Mouse (Mus musculus): Measurements from ENCODE around the gene Rnf4. TPM values are rescaled to one million over a fixed set of nuclear protein-coding genes. Genes with fewer than 3 reads are reported as not detected.

Gene Rnf4
- 140 and 213 TPM in 2 replicates for polyA plus RNA-seq (2014; fragmentation: Nextera tagmentation; extraction: Ambion mirVana)

- peaks cover 11% of the 10 kb centered on the region for H3K4me1 ChIP-seq (ENCODE audit: control insufficient read depth, insufficient read depth, low read length)
- WGBS = under 1% methylated on average over 67 of the region's 67 CpGs
- peak within 1 kb of the TSS; percentile 99 for H3K4me3 ChIP-seq (ENCODE audit: low read length)
- H3K4me2 ChIP-seq (replicated peaks; ENCODE audit: low read depth, low read length) = peak within 1 kb of the TSS; percentile 78
- no peaks in the 10 kb centered on the region for H3K9me3 ChIP-seq (ENCODE audit: control insufficient read depth, low read length)
- peak; percentile 97 for ATAC-seq (ENCODE audit: low FRiP score, low TSS enrichment)
- peak within 1 kb of the TSS; percentile 99 for H3K9ac ChIP-seq (ENCODE audit: low read depth, low read length)
- peak within 1 kb of the TSS; percentile 98 for H3K27ac ChIP-seq (ENCODE audit: low read depth, low read length)
- peaks cover 8% of the 10 kb centered on the region; the same call in 1 of the 2 replicates for H3K36me3 ChIP-seq (ENCODE audit: control insufficient read depth, insufficient read depth, low read length)
- H3K27me3 ChIP-seq (ENCODE audit: control insufficient read depth, insufficient read depth, low read length) = no peaks in the 10 kb centered on the region
These were observed at the start of gene Rnf4 for GRCm38 (mm10) chr5:34336097-34336774. Rnf4 (plus strand) TSS chr5:34336289.

- Histone ChIP-seq H3K4me1 (ENCODE audit: control insufficient read depth, insufficient read depth, low read length) (peaks cover 14% of the 10 kb centered on the region; the same call in 1 of the 2 replicates), H3K4me2 (replicated peaks; ENCODE audit: low read depth, low read length) (peak overlapping the region; percentile 98), H3K27me3 (ENCODE audit: control insufficient read depth, insufficient read depth, low read length) (peaks cover 48% of the 10 kb centered on the region), H3K9ac (ENCODE audit: low read depth, low read length) (no peak overlapping the region), H3K27ac (ENCODE audit: low read depth, low read length) (no peak overlapping the region), H3K4me3 (ENCODE audit: low read length) (peak overlapping the region; percentile 62), H3K9me3 (ENCODE audit: control insufficient read depth, low read length) (no peaks in the 10 kb centered on the region), H3K36me3 (ENCODE audit: control insufficient read depth, insufficient read depth, low read length) (no peaks in the 10 kb centered on the region)
- WGBS = 4% methylated on average over 11 of the region's 11 CpGs
- no peak for ATAC-seq (ENCODE audit: low FRiP score, low TSS enrichment)
These were observed 49.6 kb upstream of the Rnf4 start for GRCm38 (mm10) chr5:34286516-34286915.

- Histone ChIP-seq H3K27ac (ENCODE audit: low read depth, low read length) (no peak overlapping the region), H3K27me3 (ENCODE audit: control insufficient read depth, insufficient read depth, low read length) (peaks cover 48% of the 10 kb centered on the region), H3K4me3 (ENCODE audit: low read length) (peak overlapping the region; percentile 62), H3K4me2 (replicated peaks; ENCODE audit: low read depth, low read length) (peak overlapping the region; percentile 98), H3K36me3 (ENCODE audit: control insufficient read depth, insufficient read depth, low read length) (no peaks in the 10 kb centered on the region), H3K9ac (ENCODE audit: low read depth, low read length) (no peak overlapping the region), H3K4me1 (ENCODE audit: control insufficient read depth, insufficient read depth, low read length) (peaks cover 14% of the 10 kb centered on the region; the same call in 1 of the 2 replicates), H3K9me3 (ENCODE audit: control insufficient read depth, low read length) (no peaks in the 10 kb centered on the region)
- WGBS = under 1% methylated on average over 54 of the region's 54 CpGs
- ATAC-seq (ENCODE audit: low FRiP score, low TSS enrichment) = 0 out of 2 replicates have a peak, but pooled peaks have one; percentile 16
These were observed 48.9 kb upstream of the Rnf4 start for GRCm38 (mm10) chr5:34287001-34287837.

GRCm38 (mm10) chr5:34287838-34288145 is 48.3 kb upstream of the Rnf4 start:
- peaks cover 48% of the 10 kb centered on the region for H3K27me3 ChIP-seq (ENCODE audit: control insufficient read depth, insufficient read depth, low read length)
- 2% methylated on average over 18 of the region's 18 CpGs for WGBS

GRCm38 (mm10) chr5:34288154-34288716 is 47.9 kb upstream of the Rnf4 start, which contains the start of the genes Zfyve28 and Cfap99:
Zfyve28 (minus strand) TSS chr5:34288449.
Cfap99 (plus strand) TSS chr5:34288600.
- peak; percentile 93 for ATAC-seq (ENCODE audit: low FRiP score, low TSS enrichment)
- Histone ChIP-seq H3K36me3 (ENCODE audit: control insufficient read depth, insufficient read depth, low read length) (no peaks in the 10 kb centered on the region), H3K4me3 (ENCODE audit: low read length) (peak within 1 kb of the TSS; percentile 62), H3K9ac (ENCODE audit: low read depth, low read length) (peak within 1 kb of the TSS; percentile 31), H3K4me1 (ENCODE audit: control insufficient read depth, insufficient read depth, low read length) (peaks cover 14% of the 10 kb centered on the region; the same call in 1 of the 2 replicates), H3K27me3 (ENCODE audit: control insufficient read depth, insufficient read depth, low read length) (peaks cover 48% of the 10 kb centered on the region), H3K27ac (ENCODE audit: low read depth, low read length) (no peak within 1 kb of the TSS), H3K4me2 (replicated peaks; ENCODE audit: low read depth, low read length) (peak within 1 kb of the TSS; percentile 98), H3K9me3 (ENCODE audit: control insufficient read depth, low read length) (no peaks in the 10 kb centered on the region)
- under 1% methylated on average over 60 of the region's 83 CpGs for WGBS

More at GRCm38 (mm10) chr5:34287838-34288145, 48.3 kb upstream of the Rnf4 start:
- no peak; the same call in 1 of the 2 replicates for ATAC-seq (ENCODE audit: low FRiP score, low TSS enrichment)
- Histone ChIP-seq H3K4me3 (ENCODE audit: low read length) (peak overlapping the region; percentile 62), H3K4me1 (ENCODE audit: control insufficient read depth, insufficient read depth, low read length) (peaks cover 14% of the 10 kb centered on the region; the same call in 1 of the 2 replicates), H3K36me3 (ENCODE audit: control insufficient read depth, insufficient read depth, low read length) (no peaks in the 10 kb centered on the region), H3K9ac (ENCODE audit: low read depth, low read length) (0 out of 2 replicates have a peak overlapping the region, but pooled peaks have one; percentile 31), H3K27ac (ENCODE audit: low read depth, low read length) (no peak overlapping the region), H3K9me3 (ENCODE audit: control insufficient read depth, low read length) (no peaks in the 10 kb centered on the region), H3K4me2 (replicated peaks; ENCODE audit: low read depth, low read length) (peak overlapping the region; percentile 98)

GRCm38 (mm10) chr5:34289286-34289685 is 46.8 kb upstream of the Rnf4 start:
- H3K27me3 ChIP-seq (ENCODE audit: control insufficient read depth, insufficient read depth, low read length) = peaks cover 46% of the 10 kb centered on the region
- H3K9ac ChIP-seq (ENCODE audit: low read depth, low read length) = no peak overlapping the region
- no peak overlapping the region for H3K27ac ChIP-seq (ENCODE audit: low read depth, low read length)
- H3K36me3 ChIP-seq (ENCODE audit: control insufficient read depth, insufficient read depth, low read length) = no peaks in the 10 kb centered on the region
- H3K4me3 ChIP-seq (ENCODE audit: low read length) = no peak overlapping the region
- H3K4me1 ChIP-seq (ENCODE audit: control insufficient read depth, insufficient read depth, low read length) = peaks cover 14% of the 10 kb centered on the region; the same call in 1 of the 2 replicates
- H3K4me2 ChIP-seq (replicated peaks; ENCODE audit: low read depth, low read length) = no peak overlapping the region
- ATAC-seq (ENCODE audit: low FRiP score, low TSS enrichment) = no peak
- no peaks in the 10 kb centered on the region for H3K9me3 ChIP-seq (ENCODE audit: control insufficient read depth, low read length)
- WGBS = 60% methylated on average over 2 of the region's 2 CpGs

- Histone ChIP-seq H3K4me2 (replicated peaks; ENCODE audit: low read depth, low read length) (no peak overlapping the region), H3K4me1 (ENCODE audit: control insufficient read depth, insufficient read depth, low read length) (no peaks in the 10 kb centered on the region), H3K36me3 (ENCODE audit: control insufficient read depth, insufficient read depth, low read length) (no peaks in the 10 kb centered on the region), H3K9ac (ENCODE audit: low read depth, low read length) (no peak overlapping the region), H3K9me3 (ENCODE audit: control insufficient read depth, low read length) (no peaks in the 10 kb centered on the region), H3K27me3 (ENCODE audit: control insufficient read depth, insufficient read depth, low read length) (peaks cover 13% of the 10 kb centered on the region), H3K27ac (ENCODE audit: low read depth, low read length) (no peak overlapping the region), H3K4me3 (ENCODE audit: low read length) (no peak overlapping the region)
- no peak for ATAC-seq (ENCODE audit: low FRiP score, low TSS enrichment)
- 82% methylated on average over 6 of the region's 6 CpGs for WGBS
These were observed 42.7 kb upstream of the Rnf4 start for GRCm38 (mm10) chr5:34293363-34293762.

GRCm38 (mm10) chr5:34294696-34295095 is 41.4 kb upstream of the Rnf4 start:
- no peak overlapping the region for H3K4me3 ChIP-seq (ENCODE audit: low read length)
- no peak overlapping the region for H3K27ac ChIP-seq (ENCODE audit: low read depth, low read length)
- H3K9me3 ChIP-seq (ENCODE audit: control insufficient read depth, low read length) = no peaks in the 10 kb centered on the region
- H3K9ac ChIP-seq (ENCODE audit: low read depth, low read length) = no peak overlapping the region
- H3K36me3 ChIP-seq (ENCODE audit: control insufficient read depth, insufficient read depth, low read length) = no peaks in the 10 kb centered on the region
- H3K4me1 ChIP-seq (ENCODE audit: control insufficient read depth, insufficient read depth, low read length) = no peaks in the 10 kb centered on the region
- H3K27me3 ChIP-seq (ENCODE audit: control insufficient read depth, insufficient read depth, low read length) = peaks cover under 1% of the 10 kb centered on the region
- H3K4me2 ChIP-seq (replicated peaks; ENCODE audit: low read depth, low read length) = no peak overlapping the region
- 56% methylated on average over 2 of the region's 2 CpGs for WGBS
- ATAC-seq (ENCODE audit: low FRiP score, low TSS enrichment) = no peak

Measured in kidney, embryonic 14.5 days (tissue).